Mouse (Mus musculus) forebrain, embryonic 15.5 days (tissue): ENCODE results near the gene Sh2d3c. TPM values are rescaled to one million over a fixed set of nuclear protein-coding genes. Genes with fewer than 3 reads are reported as not detected.
A peak's percentile ranks its signal among the peaks of the same experiment; 100 is the strongest.

Experiments used
- ATAC-seq: fragments of 200-750 bp; cut with Nextera tagmentation; replicated peaks from 2 replicates; pipeline ENCODE4 v1.8.0; 2017; ENCODE audit warnings: mild to moderate bottlenecking, moderate TSS enrichment, moderate library complexity
- H3K27ac ChIP-seq: fragments of 300-500 bp; sonication (generic); replicated peaks from 2 replicates; pipeline ENCODE4 v1.5.1; 2015; ENCODE audit warnings: mild to moderate bottlenecking, inconsistent platforms
- H3K27me3 ChIP-seq: fragments of 300-500 bp; sonication (generic); 2 replicates; pipeline ENCODE4 v1.6.1; 2015; ENCODE audit warnings: inconsistent platforms
- H3K36me3 ChIP-seq: fragments of 300-500 bp; sonication (generic); 2 replicates; pipeline ENCODE4 v1.6.1; 2015; ENCODE audit warnings: mild to moderate bottlenecking, inconsistent platforms
- H3K4me1 ChIP-seq: fragments of 300-500 bp; sonication (generic); 2 replicates; pipeline ENCODE4 v1.6.1; 2015; ENCODE audit warnings: inconsistent platforms
- H3K4me2 ChIP-seq: fragments of 300-500 bp; sonication (generic); replicated peaks from 2 replicates; pipeline ENCODE4 v1.6.1; 2015; ENCODE audit warnings: mild to moderate bottlenecking, inconsistent platforms
- H3K4me3 ChIP-seq: fragments of 300-500 bp; sonication (generic); 2 replicates; pipeline ENCODE4 v1.5.1; 2015; ENCODE audit warnings: mild to moderate bottlenecking, inconsistent platforms
- H3K9ac ChIP-seq: fragments of 300-500 bp; sonication (generic); replicated peaks from 2 replicates; pipeline ENCODE4 v1.6.1; 2015; ENCODE audit warnings: mild to moderate bottlenecking, inconsistent platforms
- H3K9me3 ChIP-seq: fragments of 300-500 bp; sonication (generic); 2 replicates; pipeline ENCODE4 v1.6.1; 2016; ENCODE audit warnings: inconsistent platforms
- WGBS: fragments of 180-500 bp; shearing (Covaris S2); methylation state at CpG from one replicate; pipeline ENCODE4 v1.1.7; 2015; ENCODE audit warnings: mixed read lengths; 5-methylcytosine and 5-hydroxymethylcytosine counted together
- polyA plus RNA-seq: library from polyadenylated mRNA; unstranded; fragments of >200 nt; fragmentation: Nextera tagmentation; extraction: Ambion mirVana; gene quantifications from 2 replicates; pipeline ENCODE4 v1.2.1, GENCODE M21; 2015

Gene Sh2d3c
- polyA plus RNA-seq, 1 experiment from 2014 or later, result 39.7 TPM

DNA sequence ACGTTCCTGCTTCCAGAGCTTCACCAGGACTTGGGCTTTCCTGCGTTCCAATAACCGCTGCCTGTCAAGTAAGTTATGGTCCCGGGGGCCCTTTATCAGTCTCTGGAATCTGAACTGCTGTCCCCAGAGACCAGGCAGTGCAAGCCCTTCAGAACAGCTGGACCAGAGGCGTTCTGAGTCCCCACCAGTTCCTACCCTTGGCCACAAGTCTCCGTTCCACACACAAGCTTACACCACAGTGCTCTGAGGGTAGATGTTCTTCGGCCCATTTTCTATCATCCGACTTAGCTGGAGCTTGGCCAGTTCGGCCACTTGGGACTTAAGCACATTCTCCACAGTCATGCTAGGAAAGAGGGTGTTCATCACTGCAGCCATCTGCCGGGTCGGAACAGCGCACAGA, 46.4 kb downstream of the Sh2d3c start:
- no peak overlapping the region for H3K4me2 ChIP-seq
- no peak overlapping the region for H3K9ac ChIP-seq
- peaks cover 10% of the 10 kb centered on the region; the same call in 1 of the 2 replicates for H3K36me3 ChIP-seq
- no peaks in the 10 kb centered on the region for H3K27me3 ChIP-seq
- no peaks in the 10 kb centered on the region for H3K9me3 ChIP-seq
- WGBS, result 89% methylated on average over 12 of the region's 12 CpGs
- H3K4me1 ChIP-seq, result no peaks in the 10 kb centered on the region
- no peak overlapping the region for H3K27ac ChIP-seq
- no peak for ATAC-seq
- H3K4me3 ChIP-seq, result no peak overlapping the region

- H3K4me3 ChIP-seq, result no peak overlapping the region
- H3K4me1 ChIP-seq, result no peaks in the 10 kb centered on the region
- no peaks in the 10 kb centered on the region for H3K9me3 ChIP-seq
- H3K9ac ChIP-seq, result no peak overlapping the region
- no peak overlapping the region for H3K4me2 ChIP-seq
- WGBS, result 50% methylated on average over 19 of the region's 19 CpGs
- H3K27ac ChIP-seq, result no peak overlapping the region
- ATAC-seq, result no peak
- H3K36me3 ChIP-seq, result no peaks in the 10 kb centered on the region
- H3K27me3 ChIP-seq, result no peaks in the 10 kb centered on the region
These were observed 47.9 kb downstream of the Sh2d3c start for GRCm38 (mm10) chr2:32768661-32769285.

GRCm38 (mm10) chr2:32769327-32770085, 48.7 kb downstream of the Sh2d3c start:
- no peak overlapping the region for H3K4me2 ChIP-seq
- ATAC-seq, result no peak
- H3K4me3 ChIP-seq, result no peak overlapping the region
- no peaks in the 10 kb centered on the region for H3K27me3 ChIP-seq
- H3K4me1 ChIP-seq, result no peaks in the 10 kb centered on the region
- no peak overlapping the region for H3K27ac ChIP-seq
- WGBS, result 65% methylated on average over 5 of the region's 5 CpGs
- no peaks in the 10 kb centered on the region for H3K9me3 ChIP-seq
- H3K36me3 ChIP-seq, result no peaks in the 10 kb centered on the region
- H3K9ac ChIP-seq, result no peak overlapping the region

- H3K9ac ChIP-seq, result no peak overlapping the region
- peaks cover 14% of the 10 kb centered on the region for H3K4me1 ChIP-seq
- H3K4me2 ChIP-seq, result no peak overlapping the region
- H3K27ac ChIP-seq, result no peak overlapping the region
- H3K36me3 ChIP-seq, result no peaks in the 10 kb centered on the region
- no peak overlapping the region for H3K4me3 ChIP-seq
- H3K27me3 ChIP-seq, result 0 out of 2 replicates have a peak, but pooled peaks cover 2% of the 10 kb centered on the region
- WGBS, result 30% methylated on average over 12 of the region's 12 CpGs
- no peak for ATAC-seq
- H3K9me3 ChIP-seq, result no peaks in the 10 kb centered on the region
These were observed 51.0 kb downstream of the Sh2d3c start for GRCm38 (mm10) chr2:32771886-32772285.

DNA sequence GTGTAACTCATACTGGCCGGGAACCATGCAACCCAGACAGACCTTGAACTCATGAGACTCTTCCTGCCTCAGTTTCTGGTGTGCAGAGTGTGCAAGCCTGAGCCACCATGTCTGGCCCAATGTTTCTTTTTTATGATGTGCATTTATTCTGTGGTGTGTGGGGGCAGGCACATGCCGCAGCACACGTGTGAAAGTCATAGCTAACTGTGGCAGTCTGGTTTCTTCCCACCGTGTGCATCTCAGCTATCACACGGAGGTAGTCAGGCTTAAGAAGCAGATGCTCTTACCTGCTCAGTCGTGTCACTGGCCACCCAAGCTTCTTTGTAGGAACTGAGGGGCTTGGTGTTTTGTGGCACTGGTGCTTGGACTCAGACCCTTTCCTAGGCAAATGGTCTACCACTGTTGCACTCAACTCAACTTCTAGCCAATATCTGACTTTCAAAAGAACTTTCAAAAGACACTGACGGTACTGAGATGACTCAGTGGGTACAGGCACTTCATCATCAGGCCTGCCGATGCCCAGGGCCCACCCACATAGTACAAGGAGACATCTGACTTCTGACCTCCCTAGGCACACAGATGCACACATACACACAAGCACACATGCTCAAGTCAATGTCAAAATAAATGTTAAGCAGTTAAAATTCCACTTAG, 51.9 kb downstream of the Sh2d3c start:
- Histone ChIP-seq H3K9ac (no peak overlapping the region), H3K27ac (no peak overlapping the region), H3K4me3 (no peak overlapping the region), H3K4me2 (no peak overlapping the region), H3K27me3 (0 out of 2 replicates have a peak, but pooled peaks cover 2% of the 10 kb centered on the region), H3K4me1 (peaks cover 14% of the 10 kb centered on the region), H3K9me3 (no peaks in the 10 kb centered on the region), H3K36me3 (no peaks in the 10 kb centered on the region)
- no peak for ATAC-seq
- WGBS, result 89% methylated on average over 8 of the region's 8 CpGs

GRCm38 (mm10) chr2:32775359-32776074, 54.7 kb downstream of the Sh2d3c start, which contains the start of the genes Ttc16 and Ptrh1:
Ttc16 (minus strand) TSS chr2:32775633.
Ptrh1 (plus strand) TSS chr2:32775786.
- peak within 1 kb of the TSS; percentile 71 for H3K27ac ChIP-seq
- H3K9ac ChIP-seq, result peak within 1 kb of the TSS; percentile 52
- H3K9me3 ChIP-seq, result no peaks in the 10 kb centered on the region
- 0 out of 2 replicates have a peak, but pooled peaks cover 2% of the 10 kb centered on the region for H3K27me3 ChIP-seq
- no peaks in the 10 kb centered on the region for H3K36me3 ChIP-seq
- peak; percentile 98 for ATAC-seq
- H3K4me3 ChIP-seq, result peak within 1 kb of the TSS; percentile 79
- H3K4me2 ChIP-seq, result peak within 1 kb of the TSS; percentile 83
- H3K4me1 ChIP-seq, result peaks cover 14% of the 10 kb centered on the region
- under 1% methylated on average over 46 of the region's 46 CpGs for WGBS

DNA sequence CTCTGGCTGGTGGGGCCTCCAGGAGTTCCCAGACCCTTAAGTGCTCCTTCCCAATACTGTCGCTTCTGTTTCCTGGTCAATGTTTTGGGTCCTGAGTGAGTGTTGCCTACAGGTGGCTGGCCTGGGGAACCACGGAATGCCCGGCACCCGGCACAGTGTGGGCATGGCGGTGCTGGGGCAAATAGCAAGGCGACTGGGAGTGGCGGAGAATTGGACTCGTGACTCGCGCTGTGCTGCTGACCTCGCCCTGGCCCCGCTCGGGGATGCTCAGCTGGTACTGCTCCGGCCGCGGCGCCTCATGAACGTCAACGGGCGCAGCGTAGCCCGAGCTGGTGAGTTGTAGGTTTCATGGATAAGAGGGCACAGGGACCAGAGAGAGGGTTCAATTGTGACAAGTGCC, 55.3 kb downstream of the Sh2d3c start:
- Histone ChIP-seq H3K4me1 (peaks cover 14% of the 10 kb centered on the region), H3K4me2 (peak overlapping the region; percentile 83), H3K4me3 (peak overlapping the region; percentile 79), H3K27ac (no peak overlapping the region), H3K27me3 (0 out of 2 replicates have a peak, but pooled peaks cover 2% of the 10 kb centered on the region), H3K36me3 (no peaks in the 10 kb centered on the region), H3K9ac (0 out of 2 replicates have a peak overlapping the region, but pooled peaks have one; percentile 13), H3K9me3 (no peaks in the 10 kb centered on the region)
- peak; percentile 1; the same call in 1 of the 2 replicates for ATAC-seq
- 23% methylated on average over 22 of the region's 22 CpGs for WGBS

GRCm38 (mm10) chr2:32778081-32778480, 57.2 kb downstream of the Sh2d3c start:
- Histone ChIP-seq H3K4me3 (no peak overlapping the region), H3K9me3 (no peaks in the 10 kb centered on the region), H3K9ac (no peak overlapping the region), H3K27me3 (0 out of 2 replicates have a peak, but pooled peaks cover 2% of the 10 kb centered on the region), H3K27ac (no peak overlapping the region), H3K4me2 (no peak overlapping the region), H3K36me3 (no peaks in the 10 kb centered on the region), H3K4me1 (peaks cover 14% of the 10 kb centered on the region)
- ATAC-seq, result no peak
- WGBS, result 91% methylated on average over 6 of the region's 6 CpGs

GRCm38 (mm10) chr2:32779131-32779530, 58.3 kb downstream of the Sh2d3c start:
- H3K4me2 ChIP-seq, result no peak overlapping the region
- 14% methylated on average over 8 of the region's 8 CpGs for WGBS
- no peak overlapping the region for H3K27ac ChIP-seq
- no peak for ATAC-seq
- no peaks in the 10 kb centered on the region for H3K9me3 ChIP-seq
- no peaks in the 10 kb centered on the region for H3K36me3 ChIP-seq
- no peak overlapping the region for H3K4me3 ChIP-seq
- H3K9ac ChIP-seq, result no peak overlapping the region
- peaks cover 14% of the 10 kb centered on the region for H3K4me1 ChIP-seq
- 0 out of 2 replicates have a peak, but pooled peaks cover 2% of the 10 kb centered on the region for H3K27me3 ChIP-seq

DNA sequence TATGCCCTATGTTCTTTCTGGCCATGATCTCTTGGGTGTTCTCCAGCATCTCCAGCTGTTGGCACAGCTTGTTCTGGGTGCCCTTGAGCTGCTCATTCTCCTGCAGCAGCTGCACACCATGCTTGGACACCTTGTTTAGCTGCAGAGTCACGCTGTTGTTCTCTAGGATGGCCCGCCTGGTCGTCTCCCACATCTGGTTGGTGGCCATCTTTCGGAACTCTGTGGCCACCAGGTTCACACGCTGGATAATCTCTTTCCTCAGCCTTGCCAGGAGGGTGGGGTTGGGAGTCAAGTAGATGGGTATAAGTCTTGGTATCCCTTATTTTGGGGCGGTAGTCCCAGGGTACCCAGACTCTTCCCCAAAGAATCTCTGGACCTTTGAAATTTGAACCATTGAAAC, 58.9 kb downstream of the Sh2d3c start:
- WGBS, result 91% methylated on average over 6 of the region's 6 CpGs
- no peak overlapping the region for H3K9ac ChIP-seq
- no peak for ATAC-seq

DNA sequence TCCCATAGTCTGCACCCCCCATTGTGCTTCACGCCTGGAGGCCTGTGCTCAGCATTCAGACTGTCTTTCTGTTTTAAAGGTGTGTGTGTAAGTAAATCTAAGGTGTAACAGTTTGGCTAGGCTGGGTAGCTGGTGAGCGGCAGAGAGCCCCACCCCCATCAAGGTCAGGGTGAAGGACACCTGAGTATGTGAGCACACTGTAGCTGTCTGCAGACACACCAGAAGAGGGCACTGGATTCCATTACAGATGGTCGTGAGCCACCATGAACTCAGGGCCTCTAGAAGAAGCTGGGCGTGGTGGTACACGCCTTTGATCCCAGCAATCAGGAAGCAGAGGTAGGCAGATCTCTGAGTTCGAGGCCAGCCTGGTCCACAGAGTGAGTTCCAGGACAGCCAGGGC, 60.9 kb downstream of the Sh2d3c start:
- Histone ChIP-seq H3K27ac (no peak overlapping the region), H3K36me3 (no peaks in the 10 kb centered on the region), H3K4me3 (no peak overlapping the region), H3K9ac (no peak overlapping the region), H3K4me2 (no peak overlapping the region), H3K4me1 (no peaks in the 10 kb centered on the region), H3K9me3 (no peaks in the 10 kb centered on the region), H3K27me3 (no peaks in the 10 kb centered on the region)
- WGBS, result 81% methylated on average over 6 of the region's 6 CpGs
- no peak for ATAC-seq

More for the DNA sequence above, 58.9 kb downstream of the Sh2d3c start:
- H3K27ac ChIP-seq, result no peak overlapping the region
- H3K4me1 ChIP-seq, result peaks cover 14% of the 10 kb centered on the region
- H3K36me3 ChIP-seq, result no peaks in the 10 kb centered on the region
- no peak overlapping the region for H3K4me3 ChIP-seq
- no peaks in the 10 kb centered on the region for H3K9me3 ChIP-seq
- H3K4me2 ChIP-seq, result no peak overlapping the region
- H3K27me3 ChIP-seq, result 0 out of 2 replicates have a peak, but pooled peaks cover 2% of the 10 kb centered on the region
